Mouse (Mus musculus): ENCODE data around the gene Lman1l. TPM values are rescaled to one million over a fixed set of nuclear protein-coding genes. Genes with fewer than 3 reads are reported as not detected.
A peak's percentile ranks its signal among the peaks of the same experiment; 100 is the strongest.

Gene Lman1l
- polyA plus RNA-seq, 1 experiment from 2014 or later: not detected

GRCm38 (mm10) chr9:57598851-57599563, 21.6 kb downstream of the Lman1l start:
- no peak for TF ChIP-seq CTCF (IDR thresholded peaks at IDR 0.05; ENCODE audit: low read depth)
- no peaks in the 10 kb centered on the region for H3K9me3 ChIP-seq (ENCODE audit: low read depth, low read length)
- H3K27ac ChIP-seq (ENCODE audit: low read depth): no peak overlapping the region
- H3K27me3 ChIP-seq (ENCODE audit: insufficient read depth, low read length): no peaks in the 10 kb centered on the region
- H3K4me2 ChIP-seq: no peak overlapping the region
- H3K4me3 ChIP-seq (ENCODE audit: low read depth, low read length): no peak overlapping the region
- no peak for ATAC-seq (ENCODE audit: insufficient read depth)
- no peak overlapping the region for H3K9ac ChIP-seq
- no peaks in the 10 kb centered on the region for H3K4me1 ChIP-seq (ENCODE audit: insufficient read depth)
- DNase-seq: no peak
- H3K36me3 ChIP-seq (ENCODE audit: insufficient read depth): peaks cover 10% of the 10 kb centered on the region
- WGBS: 51% methylated on average over 8 of the region's 8 CpGs

GRCm38 (mm10) chr9:57597929-57598382, 22.6 kb downstream of the Lman1l start:
- Histone ChIP-seq H3K27me3 (ENCODE audit: insufficient read depth, low read length) (no peaks in the 10 kb centered on the region), H3K4me3 (ENCODE audit: low read depth, low read length) (no peak overlapping the region), H3K27ac (ENCODE audit: low read depth) (no peak overlapping the region), H3K9me3 (ENCODE audit: low read depth, low read length) (no peaks in the 10 kb centered on the region), H3K36me3 (ENCODE audit: insufficient read depth) (peaks cover 20% of the 10 kb centered on the region), H3K4me1 (ENCODE audit: insufficient read depth) (no peaks in the 10 kb centered on the region), H3K4me2 (no peak overlapping the region), H3K9ac (no peak overlapping the region)
- no peak for DNase-seq
- no peak; the same call in 1 of the 2 replicates for ATAC-seq (ENCODE audit: insufficient read depth)
- TF ChIP-seq CTCF (IDR thresholded peaks at IDR 0.05; ENCODE audit: low read depth): no peak
- WGBS: 14% methylated on average over 4 of the region's 4 CpGs

DNA sequence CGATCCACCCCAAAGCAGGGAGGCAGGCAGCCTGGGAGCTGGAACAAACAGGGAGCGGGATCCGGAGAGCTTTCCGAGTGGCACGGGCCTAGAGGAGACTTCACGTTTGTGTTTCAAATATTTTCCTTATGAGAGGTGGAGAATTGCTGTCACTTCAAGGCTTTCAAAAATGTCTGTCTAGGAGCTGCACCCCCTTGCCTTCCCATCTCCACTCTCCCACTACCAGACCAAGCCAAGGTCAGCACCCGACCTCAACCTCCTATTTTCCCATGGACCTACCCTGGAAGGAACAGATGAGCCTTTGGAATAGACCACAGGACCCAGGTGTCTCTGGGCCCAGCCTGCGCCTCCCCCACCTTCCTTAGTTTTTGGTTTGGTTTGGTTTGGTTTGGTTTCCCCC, 23.3 kb downstream of the Lman1l start:
- ATAC-seq (ENCODE audit: insufficient read depth): no peak
- WGBS: 76% methylated on average over 8 of the region's 8 CpGs

DNA sequence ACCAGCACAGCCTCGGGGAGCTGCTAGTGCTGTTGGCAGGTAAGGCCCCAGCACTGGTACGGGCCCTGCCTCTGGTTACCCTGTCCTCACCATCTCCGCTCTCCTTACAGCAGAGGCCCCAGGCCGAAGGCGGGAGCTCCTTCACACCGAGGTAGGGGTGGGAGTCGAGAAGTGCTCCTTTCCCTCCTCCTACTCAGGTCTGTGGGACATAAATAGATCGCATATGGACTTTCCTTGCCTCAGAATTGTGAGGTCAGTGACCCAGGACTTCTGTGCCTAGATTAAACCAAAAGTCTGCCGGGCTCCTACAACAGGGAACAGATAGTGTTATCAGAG, 26.4 kb downstream of the Lman1l start:
- Histone ChIP-seq H3K4me1 (ENCODE audit: insufficient read depth) (no peaks in the 10 kb centered on the region), H3K9ac (no peak overlapping the region), H3K27me3 (ENCODE audit: insufficient read depth, low read length) (no peaks in the 10 kb centered on the region), H3K4me3 (ENCODE audit: low read depth, low read length) (no peak overlapping the region), H3K4me2 (no peak overlapping the region), H3K36me3 (ENCODE audit: insufficient read depth) (peaks cover 23% of the 10 kb centered on the region), H3K9me3 (ENCODE audit: low read depth, low read length) (no peaks in the 10 kb centered on the region), H3K27ac (ENCODE audit: low read depth) (no peak overlapping the region)
- TF ChIP-seq CTCF (IDR thresholded peaks at IDR 0.05; ENCODE audit: low read depth): no peak
- WGBS: 62% methylated on average over 9 of the region's 9 CpGs
- ATAC-seq (ENCODE audit: insufficient read depth) (no peak), DNase-seq (no peak)

More for the DNA sequence above, 23.3 kb downstream of the Lman1l start:
- Histone ChIP-seq H3K4me2 (no peak overlapping the region), H3K27ac (ENCODE audit: low read depth) (no peak overlapping the region), H3K9me3 (ENCODE audit: low read depth, low read length) (no peaks in the 10 kb centered on the region), H3K36me3 (ENCODE audit: insufficient read depth) (peaks cover 23% of the 10 kb centered on the region), H3K27me3 (ENCODE audit: insufficient read depth, low read length) (no peaks in the 10 kb centered on the region), H3K9ac (no peak overlapping the region), H3K4me1 (ENCODE audit: insufficient read depth) (no peaks in the 10 kb centered on the region), H3K4me3 (ENCODE audit: low read depth, low read length) (no peak overlapping the region)
- no peak for DNase-seq
- TF ChIP-seq CTCF (IDR thresholded peaks at IDR 0.05; ENCODE audit: low read depth): no peak

DNA sequence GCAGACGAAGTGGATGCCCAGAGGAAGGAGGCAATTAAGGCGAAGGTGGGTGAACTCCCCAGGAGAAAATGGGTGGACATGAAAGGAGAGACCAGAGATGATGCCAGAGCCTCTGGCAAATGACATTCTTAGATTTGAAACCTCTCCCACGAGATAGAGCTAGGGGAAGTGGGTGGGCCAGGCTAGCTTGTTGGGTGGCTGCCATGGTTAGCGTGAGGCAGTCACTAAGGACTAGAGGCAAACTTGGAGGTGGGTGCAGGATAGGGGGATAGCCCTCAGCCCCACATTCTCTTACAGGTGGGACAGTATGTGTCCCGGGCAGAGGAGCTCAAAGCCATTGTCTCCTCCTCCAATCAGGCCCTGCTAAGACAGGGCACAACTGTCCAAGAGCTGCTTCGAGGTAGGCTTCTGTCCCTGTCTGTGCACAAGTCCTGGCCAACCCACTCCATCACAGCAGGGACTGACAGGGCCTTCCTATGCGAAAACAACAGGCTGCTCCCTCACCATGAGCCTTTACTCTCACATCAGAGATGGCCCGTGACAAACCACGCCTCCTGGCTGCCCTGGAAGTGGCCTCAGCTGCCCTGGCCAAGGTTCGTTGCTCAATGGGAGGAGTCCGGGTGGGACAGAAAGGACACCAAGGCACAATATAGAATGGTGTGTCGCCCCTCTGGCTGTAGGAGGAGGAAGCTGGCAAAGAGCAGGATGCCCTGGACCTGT, 27.0 kb downstream of the Lman1l start:
- H3K36me3 ChIP-seq (ENCODE audit: insufficient read depth): peaks cover 23% of the 10 kb centered on the region
- H3K27me3 ChIP-seq (ENCODE audit: insufficient read depth, low read length): no peaks in the 10 kb centered on the region
- TF ChIP-seq CTCF (IDR thresholded peaks at IDR 0.05; ENCODE audit: low read depth): no peak
- no peaks in the 10 kb centered on the region for H3K9me3 ChIP-seq (ENCODE audit: low read depth, low read length)
- no peak for DNase-seq
- no peak overlapping the region for H3K9ac ChIP-seq
- no peak for ATAC-seq (ENCODE audit: insufficient read depth)
- H3K27ac ChIP-seq (ENCODE audit: low read depth): no peak overlapping the region
- no peak overlapping the region for H3K4me3 ChIP-seq (ENCODE audit: low read depth, low read length)
- H3K4me2 ChIP-seq: no peak overlapping the region
- 49% methylated on average over 12 of the region's 12 CpGs for WGBS
- H3K4me1 ChIP-seq (ENCODE audit: insufficient read depth): no peaks in the 10 kb centered on the region

DNA sequence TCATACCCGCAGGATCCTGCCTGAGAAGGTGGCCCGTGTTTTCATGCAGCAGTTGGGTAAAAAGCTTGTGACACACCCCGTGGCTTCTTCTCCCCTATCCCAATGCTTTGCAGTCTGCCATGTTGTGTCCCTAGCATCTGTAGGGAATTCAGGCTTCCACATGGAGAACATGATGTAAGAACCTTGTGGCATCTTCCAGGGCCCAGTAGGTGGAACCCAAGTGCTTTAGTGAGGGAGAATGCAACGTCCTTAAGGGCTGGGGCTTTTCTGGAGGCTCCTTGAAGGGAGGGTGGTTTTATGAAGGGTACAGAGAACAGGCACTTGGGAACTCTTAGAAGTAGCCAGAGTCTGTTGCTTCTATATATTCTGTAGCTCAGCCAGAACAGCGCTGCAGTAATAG, 29.8 kb downstream of the Lman1l start:
- Histone ChIP-seq H3K4me3 (ENCODE audit: low read depth, low read length) (no peak overlapping the region), H3K27ac (ENCODE audit: low read depth) (no peak overlapping the region), H3K9me3 (ENCODE audit: low read depth, low read length) (no peaks in the 10 kb centered on the region), H3K27me3 (ENCODE audit: insufficient read depth, low read length) (no peaks in the 10 kb centered on the region), H3K9ac (no peak overlapping the region), H3K4me1 (ENCODE audit: insufficient read depth) (no peaks in the 10 kb centered on the region), H3K4me2 (no peak overlapping the region), H3K36me3 (ENCODE audit: insufficient read depth) (peaks cover 44% of the 10 kb centered on the region)
- WGBS: 39% methylated on average over 5 of the region's 5 CpGs
- ATAC-seq (ENCODE audit: insufficient read depth) (no peak), DNase-seq (no peak)
- TF ChIP-seq CTCF (IDR thresholded peaks at IDR 0.05; ENCODE audit: low read depth): peak; percentile 36

Measured in lung, embryonic 14.5 days (tissue).